Mouse (Mus musculus): Measurements from ENCODE around the gene Psma5. TPM values are rescaled to one million over a fixed set of nuclear protein-coding genes. Genes with fewer than 3 reads are reported as not detected.
A peak's percentile ranks its signal among the peaks of the same experiment; 100 is the strongest.

Psma5 gene
- total RNA-seq, 2 experiments from 2014 or later = 51.8 to 55.7 TPM

- peak overlapping the region; percentile 81 for H3K27ac ChIP-seq
- DNase-seq = peak; percentile 85
- intact Hi-C loops (cut with DNase I) = loop anchor here (2.0 kb wide), 1 partner anchor 16 kb away; no protein-coding TSS in a partner anchor
- no peak for TF ChIP-seq CTCF (IDR thresholded peaks at IDR 0.05)
- peak overlapping the region; percentile 55 for H3K4me3 ChIP-seq
Observed at GRCm38 (mm10) chr3:108296220-108297049, 39.7 kb downstream of the Psma5 start.

GRCm38 (mm10) chr3:108297050-108297419, 40.3 kb downstream of the Psma5 start:
- H3K27ac ChIP-seq = peak overlapping the region; percentile 81
- H3K4me3 ChIP-seq = peak overlapping the region; percentile 55
- TF ChIP-seq CTCF (IDR thresholded peaks at IDR 0.05) = no peak
- intact Hi-C loops (cut with DNase I) = loop anchor here (2.0 kb wide), 1 partner anchor 16 kb away; no protein-coding TSS in a partner anchor
- DNase-seq = no peak

- TF ChIP-seq CTCF (IDR thresholded peaks at IDR 0.05) = no peak
- no peak for DNase-seq
- Histone ChIP-seq H3K27ac (peak overlapping the region; percentile 81), H3K4me3 (no peak overlapping the region)
- intact Hi-C loops (cut with DNase I) = loop anchor here (2.0 kb wide), 1 partner anchor 15 kb away; no protein-coding TSS in a partner anchor
Observed at GRCm38 (mm10) chr3:108297603-108298553, 41.2 kb downstream of the Psma5 start.

- Histone ChIP-seq H3K27ac (no peak overlapping the region), H3K4me3 (no peak overlapping the region)
- intact Hi-C loops (cut with DNase I) = no loop called here
- no peak for TF ChIP-seq CTCF (IDR thresholded peaks at IDR 0.05)
- DNase-seq = no peak
Observed at GRCm38 (mm10) chr3:108300455-108301030, 43.8 kb downstream of the Psma5 start.

- H3K27ac ChIP-seq = no peak overlapping the region
- no peak for TF ChIP-seq CTCF (IDR thresholded peaks at IDR 0.05)
- H3K4me3 ChIP-seq = no peak overlapping the region
- DNase-seq = no peak
- intact Hi-C loops (cut with DNase I) = no loop called here
Observed at GRCm38 (mm10) chr3:108303683-108304082, 47.0 kb downstream of the Psma5 start.

GRCm38 (mm10) chr3:108304747-108305146, 48.0 kb downstream of the Psma5 start:
- intact Hi-C loops (cut with DNase I) = no loop called here
- DNase-seq = no peak
- H3K4me3 ChIP-seq = no peak overlapping the region
- no peak overlapping the region for H3K27ac ChIP-seq
- no peak for TF ChIP-seq CTCF (IDR thresholded peaks at IDR 0.05)

- DNase-seq = no peak
- TF ChIP-seq CTCF (IDR thresholded peaks at IDR 0.05) = no peak
- intact Hi-C loops (cut with DNase I) = no loop called here
- Histone ChIP-seq H3K4me3 (peak overlapping the region; percentile 26), H3K27ac (peak overlapping the region; percentile 80)
Observed at GRCm38 (mm10) chr3:108306387-108306786, 49.7 kb downstream of the Psma5 start.

GRCm38 (mm10) chr3:108307485-108307884, 50.8 kb downstream of the Psma5 start:
- Histone ChIP-seq H3K4me3 (no peak overlapping the region), H3K27ac (peak overlapping the region; percentile 80)
- DNase-seq = no peak
- intact Hi-C loops (cut with DNase I) = no loop called here
- no peak for TF ChIP-seq CTCF (IDR thresholded peaks at IDR 0.05)

- Histone ChIP-seq H3K27ac (peak overlapping the region; percentile 74), H3K4me3 (no peak overlapping the region)
- TF ChIP-seq CTCF (IDR thresholded peaks at IDR 0.05) = no peak
- peak; percentile 72 for DNase-seq
- intact Hi-C loops (cut with DNase I) = no loop called here
Observed at GRCm38 (mm10) chr3:108310921-108311341, 54.2 kb downstream of the Psma5 start.

GRCm38 (mm10) chr3:108311688-108312087, 55.0 kb downstream of the Psma5 start:
- intact Hi-C loops (cut with DNase I) = loop anchor here (2.0 kb wide), 1 partner anchor 15 kb away; no protein-coding TSS in a partner anchor
- no peak overlapping the region for H3K4me3 ChIP-seq
- peak overlapping the region; percentile 74; the same call in 1 of the 2 replicates for H3K27ac ChIP-seq
- DNase-seq = no peak
- no peak for TF ChIP-seq CTCF (IDR thresholded peaks at IDR 0.05)

- intact Hi-C loops (cut with DNase I) = loop anchor here (2.0 kb wide), 1 partner anchor 16 kb away; no protein-coding TSS in a partner anchor
- Histone ChIP-seq H3K27ac (peak overlapping the region; percentile 85), H3K4me3 (no peak overlapping the region)
- no peak for DNase-seq
- TF ChIP-seq CTCF (IDR thresholded peaks at IDR 0.05) = no peak
Observed at GRCm38 (mm10) chr3:108312414-108312813, 55.7 kb downstream of the Psma5 start.

- no peak for TF ChIP-seq CTCF (IDR thresholded peaks at IDR 0.05)
- intact Hi-C loops (cut with DNase I) = loop anchor here (2.0 kb wide), 1 partner anchor 16 kb away; no protein-coding TSS in a partner anchor
- Histone ChIP-seq H3K27ac (peak overlapping the region; percentile 85), H3K4me3 (peak overlapping the region; percentile 24; the same call in 1 of the 2 replicates)
- no peak for DNase-seq
Observed at GRCm38 (mm10) chr3:108313138-108313537, 56.4 kb downstream of the Psma5 start.
